In genomic region chr7:114817291-114817806, GRCm38 (mm10) we compare ENCODE assay signal across 8 mouse cellular contexts.
DNase-seq lines count a peak whose midpoint lies in the region; ATAC-seq and TF ChIP-seq lines count a peak whose summit lies in the region.

No protein-coding gene starts in this region.

- WGBS in heart, embryonic 12.5 days, result 14% methylated on average over 6 of the region's 6 CpGs
- WGBS in kidney, postnatal 0 days, result 8% methylated on average over 6 of the region's 6 CpGs
- 27% methylated on average over 6 of the region's 6 CpGs for WGBS in liver, adult 2 months
- WGBS in stomach, embryonic 14.5 days, result 11% methylated on average over 6 of the region's 6 CpGs

- no peaks in the 10 kb centered on the region for H3K36me3 ChIP-seq in C2C12 (ENCODE audit: control insufficient read depth, insufficient read depth)
- no peaks in the 10 kb centered on the region for H3K36me3 ChIP-seq in heart, embryonic 12.5 days
- no peaks in the 10 kb centered on the region for H3K36me3 ChIP-seq in kidney, postnatal 0 days (ENCODE audit: insufficient read depth, low read length)
- peaks cover 10% of the 10 kb centered on the region; the same call in 1 of the 2 replicates for H3K36me3 ChIP-seq in liver, adult 2 months (ENCODE audit: control insufficient read depth, insufficient read depth, low read length)
- no peaks in the 10 kb centered on the region for H3K36me3 ChIP-seq in stomach, embryonic 14.5 days (ENCODE audit: control insufficient read depth, insufficient read depth, low read length)

- H3K27ac ChIP-seq in heart, embryonic 12.5 days (ENCODE audit: poor library complexity, severe bottlenecking), result no peak overlapping the region
- H3K27ac ChIP-seq in kidney, postnatal 0 days, result no peak overlapping the region
- H3K27ac ChIP-seq in liver, adult 2 months (replicated peaks; ENCODE audit: insufficient read depth, low read depth, low read length), result no peak overlapping the region
- H3K27ac ChIP-seq in stomach, embryonic 14.5 days (ENCODE audit: low read length), result no peak overlapping the region

- no peaks in the 10 kb centered on the region for H3K4me1 ChIP-seq in heart, embryonic 12.5 days (replicated peaks)
- no peaks in the 10 kb centered on the region for H3K4me1 ChIP-seq in kidney, postnatal 0 days (replicated peaks; ENCODE audit: insufficient read depth, low read length)
- H3K4me1 ChIP-seq in liver, adult 2 months (ENCODE audit: control insufficient read depth, insufficient read depth, low read length), result no peaks in the 10 kb centered on the region
- no peaks in the 10 kb centered on the region for H3K4me1 ChIP-seq in stomach, embryonic 14.5 days (ENCODE audit: control insufficient read depth, insufficient read depth, low read length)

- TF ChIP-seq CTCF in C2C12 (IDR thresholded peaks at IDR 0.05; ENCODE audit: control insufficient read depth, insufficient read depth, insufficient read length), result peak; percentile 96
- peak; percentile 97 for TF ChIP-seq CTCF in kidney, postnatal 0 days (IDR thresholded peaks at IDR 0.05; ENCODE audit: low read depth)
- TF ChIP-seq CTCF in liver, adult 2 months (IDR thresholded peaks at IDR 0.05; ENCODE audit: low read depth, low read length), result peak; percentile 99

- peak; percentile 91 for ATAC-seq in erythroblast, adult 5-6 weeks (replicated peaks; ENCODE audit: low FRiP score, poor library complexity, severe bottlenecking)
- ATAC-seq in heart, embryonic 12.5 days (ENCODE audit: insufficient number of reproducible peaks, low FRiP score), result peak; percentile 68; the same call in 1 of the 2 replicates
- peak; percentile 92 for ATAC-seq in kidney, postnatal 0 days (replicated peaks; ENCODE audit: low FRiP score, low read depth)
- peak; percentile 84 for ATAC-seq in stomach, embryonic 14.5 days (ENCODE audit: insufficient number of reproducible peaks, insufficient read depth, low FRiP score, low read depth)

- H3K79me3 ChIP-seq in C2C12 (ENCODE audit: low read depth), result no peaks in the 10 kb centered on the region

- DNase-seq in brain, adult 2 months (ENCODE audit: low read depth, low spot score), result peak; percentile 88
- peak; percentile 91 for DNase-seq in kidney, postnatal 0 days (ENCODE audit: low spot score)
- peak; percentile 36 for DNase-seq in liver, adult 2 months (ENCODE audit: extremely low read depth, low read depth, low spot score)
- peak; percentile 23 to 65 for DNase-seq in natural killer cell, adult 2 months (ENCODE audit: low spot score in 2 of 2)

- H3K27me3 ChIP-seq in C2C12 (ENCODE audit: control insufficient read depth, insufficient read depth, insufficient read length), result no peaks in the 10 kb centered on the region
- peaks cover 4% of the 10 kb centered on the region; the same call in 1 of the 2 replicates for H3K27me3 ChIP-seq in heart, embryonic 12.5 days (replicated peaks)
- H3K27me3 ChIP-seq in kidney, postnatal 0 days (ENCODE audit: insufficient read depth, low read length), result no peaks in the 10 kb centered on the region
- no peaks in the 10 kb centered on the region for H3K27me3 ChIP-seq in liver, adult 2 months (ENCODE audit: control insufficient read depth, insufficient read depth, low read length)
- H3K27me3 ChIP-seq in stomach, embryonic 14.5 days (ENCODE audit: control insufficient read depth, insufficient read depth, low read length), result no peaks in the 10 kb centered on the region

- no peak overlapping the region for H3K9ac ChIP-seq in heart, embryonic 12.5 days
- H3K9ac ChIP-seq in kidney, postnatal 0 days (ENCODE audit: low read depth, low read length), result no peak overlapping the region
- no peak overlapping the region for H3K9ac ChIP-seq in liver, adult 2 months (ENCODE audit: low read depth, low read length)
- H3K9ac ChIP-seq in stomach, embryonic 14.5 days (replicated peaks; ENCODE audit: low read depth, low read length), result no peak overlapping the region

- no peaks in the 10 kb centered on the region; the same call in 1 of the 2 replicates for H3K9me3 ChIP-seq in heart, embryonic 12.5 days (replicated peaks)
- no peaks in the 10 kb centered on the region for H3K9me3 ChIP-seq in kidney, postnatal 0 days (replicated peaks; ENCODE audit: low read length)
- H3K9me3 ChIP-seq in stomach, embryonic 14.5 days (ENCODE audit: control insufficient read depth, low read depth, low read length), result no peaks in the 10 kb centered on the region

- no peak overlapping the region for H3ac ChIP-seq in C2C12 (ENCODE audit: control insufficient read depth, insufficient read length, low read depth)

- TF ChIP-seq POLR2A in liver, adult 2 months (IDR thresholded peaks at IDR 0.05; ENCODE audit: extremely low read depth, insufficient read depth, low read length), result no peak

- H3K4me2 ChIP-seq in heart, embryonic 12.5 days, result no peak overlapping the region
- no peak overlapping the region for H3K4me2 ChIP-seq in kidney, postnatal 0 days (ENCODE audit: low read length)
- no peak overlapping the region for H3K4me2 ChIP-seq in stomach, embryonic 14.5 days (replicated peaks; ENCODE audit: low read depth, low read length)

- H3K4me3 ChIP-seq in C2C12 (ENCODE audit: insufficient read depth, poor library complexity, severe bottlenecking), result no peak overlapping the region
- no peak overlapping the region for H3K4me3 ChIP-seq in heart, embryonic 12.5 days
- no peak overlapping the region for H3K4me3 ChIP-seq in kidney, postnatal 0 days (replicated peaks; ENCODE audit: low read depth, low read length)
- H3K4me3 ChIP-seq in liver, adult 2 months (ENCODE audit: insufficient read depth, low read depth, low read length), result no peak overlapping the region
- no peak overlapping the region for H3K4me3 ChIP-seq in stomach, embryonic 14.5 days (ENCODE audit: low read depth, low read length)

- no peaks in the 10 kb centered on the region for H3K79me2 ChIP-seq in C2C12 (ENCODE audit: control insufficient read depth, insufficient read depth)
- no peaks in the 10 kb centered on the region for H3K79me2 ChIP-seq in liver, adult 2 months (ENCODE audit: control insufficient read depth, insufficient read depth, low read length)

TF ChIP-seq in C2C12, 6 proteins besides CTCF, POLR2A, EP300 and RAD21:
- TF ChIP-seq MYOG (IDR thresholded peaks at IDR 0.05; ENCODE audit: control insufficient read depth, extremely low read depth, insufficient read length), result no peak
- no peak for TF ChIP-seq FOSL1 (IDR thresholded peaks at IDR 0.05; ENCODE audit: insufficient read depth, low read length, poor library complexity, severe bottlenecking)

Comparison
In these comparisons a context has a peak if more than half of its experiments do, and no peak if none do; other contexts are left out.
1. DNase-seq: peak in every context shown above with its lines; median percentile 91 in kidney, postnatal 0 days; 88 in brain, adult 2 months; 44 in natural killer cell, adult 2 months; 36 in liver, adult 2 months.